Mouse (Mus musculus): ENCODE data around the gene Atcay. TPM values are rescaled to one million over a fixed set of nuclear protein-coding genes. Genes with fewer than 3 reads are reported as not detected.
A peak's percentile ranks its signal among the peaks of the same experiment; 100 is the strongest.
"Not testable (repeated sequence)": the region's sequence is repeated elsewhere in the genome, so short reads cannot be mapped to it uniquely, and the experiment has no call there.

Atcay gene
- polyA plus RNA-seq, 1 experiment from 2014 or later: 24.1 TPM

DNA sequence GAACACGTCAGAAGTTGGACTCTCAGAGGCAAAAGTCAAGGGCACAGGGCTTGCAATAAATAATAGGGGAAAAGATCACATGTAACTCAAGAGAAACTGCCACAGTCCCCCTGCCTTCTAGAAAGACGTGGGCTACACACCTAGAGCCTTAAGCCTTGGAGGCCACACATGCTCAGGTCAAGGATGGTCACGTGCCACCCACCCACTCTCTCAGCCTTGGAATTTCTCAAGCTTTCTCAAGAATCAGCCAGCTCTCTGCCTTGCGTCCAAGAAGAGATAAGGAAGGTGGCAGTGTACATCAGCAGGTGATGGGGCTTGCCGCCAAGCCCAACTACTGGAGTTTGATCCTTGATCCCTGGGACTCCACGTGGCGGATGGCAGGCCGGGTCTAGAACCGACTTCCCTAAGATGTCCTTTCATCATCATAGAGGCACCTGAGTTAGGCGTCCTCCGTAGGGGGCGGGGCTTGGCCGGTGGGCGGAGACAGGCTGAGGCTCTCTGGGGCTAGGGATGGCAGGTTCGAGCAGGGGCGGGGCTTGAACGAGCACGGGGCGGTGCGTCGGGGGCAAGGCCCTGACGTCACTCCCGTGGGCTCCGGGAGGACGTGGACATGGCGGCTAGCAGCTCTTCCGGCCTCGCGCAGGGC, 2.1 kb upstream of the Atcay start, which contains the start of gene Zfr2:
Gene Zfr2, plus strand, starts transcription at position 576 of the 646 bp plus-strand sequence.
- no peaks in the 10 kb centered on the region for H3K36me3 ChIP-seq (ENCODE audit: control insufficient read depth, insufficient read depth, low read length)
- peak within 1 kb of the TSS; percentile 76 for H3K4me2 ChIP-seq (ENCODE audit: low read depth)
- ATAC-seq (ENCODE audit: insufficient read depth, low FRiP score, low TSS enrichment): peak; percentile 71
- DNase-seq (ENCODE audit: low spot score): peak; percentile 89
- no peak within 1 kb of the TSS for H3K27ac ChIP-seq (ENCODE audit: low read depth, low read length)
- WGBS: 8% methylated on average over 29 of the region's 29 CpGs
- H3K9ac ChIP-seq (ENCODE audit: low read length): peak within 1 kb of the TSS; percentile 74
- peaks cover 22% of the 10 kb centered on the region for H3K27me3 ChIP-seq (ENCODE audit: control insufficient read depth, insufficient read depth, low read length)
- H3K4me1 ChIP-seq (ENCODE audit: control insufficient read depth, insufficient read depth, low read length): no peaks in the 10 kb centered on the region
- H3K9me3 ChIP-seq (ENCODE audit: control insufficient read depth, low read length): no peaks in the 10 kb centered on the region
- H3K4me3 ChIP-seq (ENCODE audit: low read depth, low read length): peak within 1 kb of the TSS; percentile 71

GRCm38 (mm10) chr10:81231436-81231835, 803 bp upstream of the Atcay start:
- WGBS: 61% methylated on average over 7 of the region's 7 CpGs
- no peaks in the 10 kb centered on the region for H3K36me3 ChIP-seq (ENCODE audit: control insufficient read depth, insufficient read depth, low read length)
- DNase-seq (ENCODE audit: low spot score) (no peak), ATAC-seq (ENCODE audit: insufficient read depth, low FRiP score, low TSS enrichment) (no peak)
- no peak overlapping the region for H3K4me2 ChIP-seq (ENCODE audit: low read depth)
- no peak overlapping the region for H3K4me3 ChIP-seq (ENCODE audit: low read depth, low read length)
- no peak overlapping the region for H3K27ac ChIP-seq (ENCODE audit: low read depth, low read length)
- H3K4me1 ChIP-seq (ENCODE audit: control insufficient read depth, insufficient read depth, low read length): no peaks in the 10 kb centered on the region
- peaks cover 22% of the 10 kb centered on the region for H3K27me3 ChIP-seq (ENCODE audit: control insufficient read depth, insufficient read depth, low read length)
- H3K9ac ChIP-seq (ENCODE audit: low read length): no peak overlapping the region
- no peaks in the 10 kb centered on the region for H3K9me3 ChIP-seq (ENCODE audit: control insufficient read depth, low read length)

DNA sequence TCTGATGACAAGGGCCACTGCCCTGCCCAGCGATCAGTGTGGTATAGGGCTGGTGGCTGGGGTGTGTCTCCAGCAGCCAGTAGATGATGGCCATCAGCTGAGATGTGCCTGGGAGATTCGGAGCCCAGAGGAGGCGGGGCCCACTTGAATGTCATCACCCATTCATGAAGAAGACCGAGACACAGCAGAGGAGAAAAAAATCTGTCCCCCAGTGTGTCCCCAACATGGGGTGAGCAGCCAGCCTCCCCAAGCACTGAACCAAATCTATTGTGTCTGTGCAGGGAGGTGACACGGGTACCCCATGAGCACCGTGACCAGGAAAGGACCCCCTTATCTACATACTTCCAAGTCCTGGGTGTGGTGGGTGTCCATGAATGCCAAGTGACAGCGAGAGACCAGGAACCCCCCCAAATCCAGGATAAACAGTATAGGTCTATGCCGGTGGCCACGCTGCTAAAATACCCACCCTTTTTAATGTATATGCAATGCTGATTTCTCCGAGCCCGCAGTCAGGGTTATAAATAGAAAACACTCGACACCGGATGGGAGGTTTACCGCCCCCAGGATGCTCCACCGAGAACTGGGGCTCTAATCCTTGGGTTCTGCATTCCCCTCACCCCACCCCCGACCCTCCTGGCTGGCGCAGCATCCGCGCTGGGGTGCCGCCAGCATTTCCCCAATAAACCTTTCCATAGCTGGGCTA, 747 bp downstream of the Atcay start:
- DNase-seq (ENCODE audit: low spot score) (no peak), ATAC-seq (ENCODE audit: insufficient read depth, low FRiP score, low TSS enrichment) (no peak)
- 14% methylated on average over 20 of the region's 20 CpGs for WGBS
- H3K9ac ChIP-seq (ENCODE audit: low read length): peak overlapping the region; percentile 48
- no peaks in the 10 kb centered on the region for H3K9me3 ChIP-seq (ENCODE audit: control insufficient read depth, low read length)
- H3K4me2 ChIP-seq (ENCODE audit: low read depth): peak overlapping the region; percentile 45
- no peak overlapping the region for H3K27ac ChIP-seq (ENCODE audit: low read depth, low read length)
- peaks cover 22% of the 10 kb centered on the region for H3K27me3 ChIP-seq (ENCODE audit: control insufficient read depth, insufficient read depth, low read length)
- no peaks in the 10 kb centered on the region for H3K4me1 ChIP-seq (ENCODE audit: control insufficient read depth, insufficient read depth, low read length)
- H3K4me3 ChIP-seq (ENCODE audit: low read depth, low read length): peak overlapping the region; percentile 34
- H3K36me3 ChIP-seq (ENCODE audit: control insufficient read depth, insufficient read depth, low read length): no peaks in the 10 kb centered on the region

GRCm38 (mm10) chr10:81223731-81224130, 6.9 kb downstream of the Atcay start:
- ATAC-seq (ENCODE audit: insufficient read depth, low FRiP score, low TSS enrichment); H3K4me2 ChIP-seq (ENCODE audit: low read depth); H3K27ac ChIP-seq (ENCODE audit: low read depth, low read length); H3K9ac ChIP-seq (ENCODE audit: low read length); H3K4me1 ChIP-seq (ENCODE audit: control insufficient read depth, insufficient read depth, low read length); H3K9me3 ChIP-seq (ENCODE audit: control insufficient read depth, low read length); H3K36me3 ChIP-seq (ENCODE audit: control insufficient read depth, insufficient read depth, low read length); H3K4me3 ChIP-seq (ENCODE audit: low read depth, low read length); H3K27me3 ChIP-seq (ENCODE audit: control insufficient read depth, insufficient read depth, low read length); DNase-seq (ENCODE audit: low spot score): not testable (repeated sequence)
- 56% methylated on average over 2 of the region's 2 CpGs for WGBS

- Histone ChIP-seq H3K27me3 (ENCODE audit: control insufficient read depth, insufficient read depth, low read length) (no peaks in the 10 kb centered on the region), H3K36me3 (ENCODE audit: control insufficient read depth, insufficient read depth, low read length) (no peaks in the 10 kb centered on the region), H3K9me3 (ENCODE audit: control insufficient read depth, low read length) (no peaks in the 10 kb centered on the region), H3K4me2 (ENCODE audit: low read depth) (no peak overlapping the region), H3K4me3 (ENCODE audit: low read depth, low read length) (no peak overlapping the region), H3K27ac (ENCODE audit: low read depth, low read length) (no peak overlapping the region), H3K4me1 (ENCODE audit: control insufficient read depth, insufficient read depth, low read length) (no peaks in the 10 kb centered on the region), H3K9ac (ENCODE audit: low read length) (no peak overlapping the region)
- DNase-seq (ENCODE audit: low spot score) (no peak), ATAC-seq (ENCODE audit: insufficient read depth, low FRiP score, low TSS enrichment) (no peak)
- WGBS: 82% methylated on average over 5 of the region's 5 CpGs
Measured at GRCm38 (mm10) chr10:81221402-81222015, 9.1 kb downstream of the Atcay start.

GRCm38 (mm10) chr10:81217964-81218363, 12.7 kb downstream of the Atcay start:
- 43% methylated on average over 7 of the region's 7 CpGs for WGBS
- DNase-seq (ENCODE audit: low spot score) (peak; percentile 61), ATAC-seq (ENCODE audit: insufficient read depth, low FRiP score, low TSS enrichment) (peak; percentile 53; the same call in 1 of the 2 replicates)
- no peak overlapping the region for H3K27ac ChIP-seq (ENCODE audit: low read depth, low read length)
- H3K9me3 ChIP-seq (ENCODE audit: control insufficient read depth, low read length): no peaks in the 10 kb centered on the region
- no peaks in the 10 kb centered on the region for H3K27me3 ChIP-seq (ENCODE audit: control insufficient read depth, insufficient read depth, low read length)
- no peaks in the 10 kb centered on the region for H3K4me1 ChIP-seq (ENCODE audit: control insufficient read depth, insufficient read depth, low read length)
- H3K36me3 ChIP-seq (ENCODE audit: control insufficient read depth, insufficient read depth, low read length): no peaks in the 10 kb centered on the region
- no peak overlapping the region for H3K9ac ChIP-seq (ENCODE audit: low read length)
- no peak overlapping the region for H3K4me3 ChIP-seq (ENCODE audit: low read depth, low read length)
- no peak overlapping the region for H3K4me2 ChIP-seq (ENCODE audit: low read depth)

DNA sequence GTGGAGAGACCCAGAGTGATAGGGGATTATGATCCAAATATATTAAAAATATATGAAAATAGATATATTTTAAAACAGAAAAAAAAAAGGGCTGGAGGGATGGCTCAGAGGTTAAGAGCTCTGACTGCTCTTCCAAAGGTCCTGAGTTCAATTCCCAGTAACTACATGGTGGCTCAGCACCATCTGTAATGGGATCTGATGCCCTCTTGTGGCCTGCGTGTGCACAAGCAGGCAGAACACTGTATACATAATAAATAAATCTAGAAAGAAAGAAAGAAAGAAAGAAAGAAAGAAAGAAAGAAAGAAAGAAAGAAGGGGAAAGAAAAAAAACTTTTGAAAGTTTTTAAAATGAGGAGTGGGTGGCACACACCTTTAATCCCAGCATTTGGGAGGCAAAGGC, 13.4 kb downstream of the Atcay start:
- 23% methylated on average over 1 of the region's 1 CpGs for WGBS
- not testable (repeated sequence) for H3K4me1 ChIP-seq (ENCODE audit: control insufficient read depth, insufficient read depth, low read length); H3K27me3 ChIP-seq (ENCODE audit: control insufficient read depth, insufficient read depth, low read length); H3K9ac ChIP-seq (ENCODE audit: low read length); DNase-seq (ENCODE audit: low spot score); H3K27ac ChIP-seq (ENCODE audit: low read depth, low read length); H3K4me2 ChIP-seq (ENCODE audit: low read depth); ATAC-seq (ENCODE audit: insufficient read depth, low FRiP score, low TSS enrichment); H3K4me3 ChIP-seq (ENCODE audit: low read depth, low read length); H3K9me3 ChIP-seq (ENCODE audit: control insufficient read depth, low read length); H3K36me3 ChIP-seq (ENCODE audit: control insufficient read depth, insufficient read depth, low read length)

DNA sequence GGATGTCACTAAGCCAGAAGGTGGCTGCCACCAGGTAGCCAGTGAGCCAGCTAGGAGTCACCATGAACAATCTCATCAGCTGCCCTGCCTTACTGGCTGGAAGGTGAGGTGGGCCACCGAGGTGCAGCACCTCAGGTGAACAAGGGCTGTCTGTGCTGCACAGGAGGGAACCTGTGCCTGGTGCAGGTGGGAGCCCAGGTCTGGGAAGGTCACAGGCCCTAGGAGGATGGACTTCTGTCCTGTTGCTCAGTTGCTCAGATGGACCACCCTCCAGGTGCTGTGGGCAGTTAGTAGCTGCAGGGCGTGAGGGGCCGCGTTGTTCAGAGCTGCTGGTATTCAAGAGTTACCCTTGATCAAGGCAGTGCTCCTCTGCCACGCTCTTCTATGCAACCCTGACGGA, 13.8 kb downstream of the Atcay start:
- Histone ChIP-seq H3K27ac (ENCODE audit: low read depth, low read length) (no peak overlapping the region), H3K4me1 (ENCODE audit: control insufficient read depth, insufficient read depth, low read length) (no peaks in the 10 kb centered on the region), H3K9me3 (ENCODE audit: control insufficient read depth, low read length) (no peaks in the 10 kb centered on the region), H3K9ac (ENCODE audit: low read length) (no peak overlapping the region), H3K4me3 (ENCODE audit: low read depth, low read length) (no peak overlapping the region), H3K36me3 (ENCODE audit: control insufficient read depth, insufficient read depth, low read length) (peaks cover 2% of the 10 kb centered on the region), H3K4me2 (ENCODE audit: low read depth) (no peak overlapping the region), H3K27me3 (ENCODE audit: control insufficient read depth, insufficient read depth, low read length) (no peaks in the 10 kb centered on the region)
- DNase-seq (ENCODE audit: low spot score): no peak
- WGBS: 89% methylated on average over 6 of the region's 6 CpGs
- ATAC-seq (ENCODE audit: insufficient read depth, low FRiP score, low TSS enrichment): no peak

Measured in neural tube, embryonic 11.5 days (tissue).